Mouse (Mus musculus): ENCODE data around the gene Rpa1.
A peak's percentile ranks its signal among the peaks of the same experiment; 100 is the strongest.
"Not testable (repeated sequence)": the region's sequence is repeated elsewhere in the genome, so short reads cannot be mapped to it uniquely, and the experiment has no call there.

The Rpa1 gene

DNA sequence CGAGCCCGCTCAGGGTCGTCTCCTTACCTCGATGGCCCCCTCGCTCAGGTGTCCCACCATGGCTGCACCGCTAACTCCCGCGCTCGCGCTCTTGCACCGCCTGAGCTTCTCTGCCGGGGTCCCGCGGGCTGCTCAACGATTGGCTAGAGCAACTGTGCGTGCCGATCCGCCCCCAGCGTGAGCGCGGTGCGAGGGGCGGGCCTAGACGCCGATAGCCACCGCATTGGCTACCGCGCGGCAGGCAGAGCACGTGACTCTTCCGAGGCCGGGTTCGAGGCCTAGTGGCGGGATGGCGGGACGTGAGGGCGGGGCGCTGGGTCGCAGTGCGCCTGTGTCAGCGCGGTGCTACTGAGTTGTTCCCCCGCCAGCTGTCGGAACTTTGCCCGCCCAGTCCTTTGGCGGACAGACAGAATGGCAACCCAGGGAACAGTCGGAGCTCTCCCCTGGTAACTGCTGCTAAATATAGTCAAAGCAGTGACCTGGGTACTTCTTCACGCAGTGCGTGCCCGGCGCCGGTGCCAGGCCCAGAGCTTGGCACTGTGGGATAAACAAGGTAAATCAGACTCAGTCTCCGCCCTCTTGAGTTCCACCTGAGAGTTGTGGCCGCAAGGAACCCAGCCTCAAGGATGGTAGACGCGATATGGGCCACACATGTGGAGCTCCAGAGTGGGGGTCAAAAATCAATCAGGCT lies at the start of gene Rpa1, which contains the start of gene Smyd4:
TSS of gene Rpa1 (minus strand) at position 126 of the 691 bp plus-strand sequence.
TSS of gene Smyd4 (plus strand) at position 235 of the 691 bp plus-strand sequence.
- DNase-seq (ENCODE audit: low spot score in 2 of 2): peak; percentile 92 to 95

DNA sequence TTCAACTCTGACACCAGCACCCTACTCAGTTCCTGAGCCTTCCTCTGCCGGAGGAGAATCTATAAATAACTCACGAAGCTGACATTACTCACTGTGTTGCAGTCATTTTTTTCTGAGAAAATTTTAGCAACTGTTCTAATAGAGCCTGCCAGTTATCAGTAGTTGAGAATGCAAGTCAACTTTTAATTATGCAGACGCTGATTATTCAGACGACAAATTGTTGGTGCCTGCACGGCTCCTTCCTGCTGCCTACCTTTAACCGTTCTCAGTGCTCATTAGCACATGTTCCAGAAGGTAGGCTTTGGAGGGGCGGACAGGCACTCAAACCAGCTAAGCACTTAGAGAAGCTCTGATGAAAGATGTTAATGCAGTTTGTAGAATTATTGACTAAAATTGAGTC lies 49.3 kb upstream of the Rpa1 start:
- no peak for DNase-seq (ENCODE audit: low spot score in 2 of 2)

DNA sequence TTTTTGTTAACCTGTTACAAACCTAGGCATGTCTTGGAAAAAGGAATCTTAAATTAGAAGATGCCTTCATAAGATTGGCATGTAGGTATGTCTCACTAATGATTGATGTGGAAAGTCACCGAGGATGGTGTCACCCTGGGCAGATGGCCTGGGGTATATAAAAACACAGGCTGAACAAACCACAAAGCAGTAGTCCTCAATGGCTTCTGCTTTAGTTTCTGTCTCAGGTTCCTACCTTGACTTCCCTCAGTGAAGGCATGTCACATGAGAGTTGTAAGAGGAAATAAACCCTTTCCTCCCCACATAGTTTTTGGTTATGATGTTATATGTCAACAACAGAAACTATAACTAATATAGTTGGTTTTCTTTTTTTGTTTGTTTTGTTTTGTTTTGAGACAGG lies 47.5 kb upstream of the Rpa1 start:
- no peak for DNase-seq (ENCODE audit: low spot score in 2 of 2)

DNA sequence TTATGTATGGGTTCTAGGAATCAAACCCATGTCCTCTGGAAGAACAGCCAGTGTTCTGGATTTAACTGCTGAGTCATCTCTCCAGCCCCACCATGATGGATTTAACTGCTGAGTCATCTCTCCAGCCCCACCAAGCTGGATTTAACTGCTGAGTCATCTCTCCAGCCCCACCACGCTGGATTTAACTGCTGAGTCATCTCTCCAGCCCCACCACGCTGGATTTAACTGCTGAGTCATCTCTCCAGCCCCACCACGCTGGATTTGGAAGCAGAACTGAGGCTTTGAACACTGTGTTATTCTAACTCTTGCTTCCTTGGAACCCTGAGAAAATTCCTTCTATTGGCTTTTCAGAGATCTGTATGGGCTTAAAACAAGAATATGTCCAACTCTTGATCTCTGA lies 35.4 kb upstream of the Rpa1 start:
- not testable (repeated sequence) for DNase-seq (ENCODE audit: low spot score in 2 of 2)

DNA sequence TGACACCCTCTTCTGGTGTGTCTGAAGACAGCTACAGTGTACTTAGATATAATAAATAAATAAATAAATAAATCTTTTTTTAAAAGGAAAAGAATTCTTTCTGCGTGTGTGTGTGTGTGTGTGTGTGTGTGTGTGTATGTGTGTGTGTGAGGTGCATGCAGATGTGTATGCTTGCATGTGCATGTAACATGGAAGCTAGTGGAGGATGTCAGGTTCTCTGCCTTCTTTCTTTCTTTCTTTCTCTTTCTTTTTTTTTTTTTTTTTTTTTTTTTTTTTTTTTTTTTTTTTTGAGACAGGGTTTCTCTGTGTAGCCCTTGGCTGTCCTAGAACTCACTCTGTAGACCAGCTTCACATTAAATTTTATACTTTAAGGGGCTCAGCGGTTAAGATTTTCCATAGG lies 30.7 kb upstream of the Rpa1 start:
- not testable (repeated sequence) for DNase-seq (ENCODE audit: low spot score in 2 of 2)

DNA sequence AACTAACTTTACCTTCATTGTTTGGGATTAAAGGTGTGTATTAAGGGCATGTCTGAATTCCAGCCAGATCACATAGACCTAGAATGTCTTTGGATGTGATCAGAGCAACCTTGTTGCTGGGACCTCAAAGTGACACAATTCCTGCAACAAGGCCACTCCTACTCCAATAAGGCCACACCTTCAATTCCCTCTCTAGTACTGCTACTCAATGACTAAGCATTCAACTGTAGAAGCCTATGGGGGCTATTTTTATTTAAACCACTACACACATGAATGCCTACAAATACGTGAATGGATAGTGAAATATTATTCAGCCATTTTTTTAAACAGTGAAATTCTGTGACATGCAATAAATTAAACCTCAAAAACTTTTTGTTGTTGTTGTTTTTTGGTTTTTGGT lies 29.0 kb upstream of the Rpa1 start:
- DNase-seq (ENCODE audit: low spot score in 2 of 2): no peak

DNA sequence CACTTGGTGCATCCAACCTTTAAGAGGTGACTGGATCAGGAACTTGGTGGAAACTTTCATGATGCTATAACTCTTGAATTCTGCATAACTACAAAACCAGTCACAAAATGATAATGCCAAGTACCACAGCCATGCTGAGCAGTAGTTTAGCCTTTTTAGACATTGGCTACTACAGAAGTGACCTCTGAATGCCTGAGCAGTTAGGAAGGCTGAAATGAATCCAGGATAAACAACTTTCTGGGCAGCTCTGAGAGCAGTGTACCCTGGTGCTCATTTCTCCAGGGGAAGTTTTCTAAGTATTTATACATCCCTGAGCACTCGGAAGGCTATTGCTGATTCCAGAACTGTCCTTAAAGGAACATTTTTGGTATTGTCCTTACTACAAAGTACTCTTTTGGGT lies 7.4 kb upstream of the Rpa1 start:
- no peak for DNase-seq (ENCODE audit: low spot score in 2 of 2)

DNA sequence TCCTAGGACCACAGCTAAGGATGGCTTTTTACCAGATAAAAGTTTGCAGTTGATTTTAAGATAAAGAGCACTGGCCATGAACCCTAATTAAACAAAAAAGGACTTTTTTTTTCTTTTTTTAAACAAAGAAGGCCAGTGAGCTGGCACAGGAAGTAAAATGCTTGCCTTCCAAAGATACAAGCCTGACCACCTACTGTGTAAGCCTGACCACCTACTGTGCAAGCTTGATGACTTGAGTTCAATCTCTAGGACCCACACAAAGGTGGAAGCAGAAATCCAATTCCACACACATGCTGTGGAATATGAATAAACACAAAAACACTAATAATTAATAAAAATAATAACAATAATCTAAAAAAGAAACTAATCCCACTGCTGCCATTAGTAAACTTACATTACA lies 3.1 kb upstream of the Rpa1 start:
- DNase-seq (ENCODE audit: low spot score in 2 of 2): no peak

DNA sequence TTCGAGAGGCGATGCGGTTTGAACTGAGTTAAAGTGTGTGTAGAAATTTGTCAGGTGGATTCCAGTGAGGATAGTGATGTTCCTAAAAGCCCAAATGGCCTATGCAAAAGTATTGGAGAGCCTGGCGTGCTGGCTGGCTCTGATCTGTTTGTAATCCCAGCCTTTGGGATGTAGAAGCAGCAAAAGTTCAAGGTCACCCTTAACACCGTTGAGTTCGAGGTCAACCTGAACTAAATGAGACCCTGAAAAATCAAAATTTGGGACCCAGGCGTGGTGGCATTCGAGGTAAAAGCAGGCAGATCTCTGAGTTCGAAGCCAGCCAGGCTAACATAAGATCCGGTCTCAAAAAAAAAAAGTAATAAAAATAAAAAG lies 752 bp upstream of the Rpa1 start:
- no peak for DNase-seq (ENCODE audit: low spot score in 2 of 2)

DNA sequence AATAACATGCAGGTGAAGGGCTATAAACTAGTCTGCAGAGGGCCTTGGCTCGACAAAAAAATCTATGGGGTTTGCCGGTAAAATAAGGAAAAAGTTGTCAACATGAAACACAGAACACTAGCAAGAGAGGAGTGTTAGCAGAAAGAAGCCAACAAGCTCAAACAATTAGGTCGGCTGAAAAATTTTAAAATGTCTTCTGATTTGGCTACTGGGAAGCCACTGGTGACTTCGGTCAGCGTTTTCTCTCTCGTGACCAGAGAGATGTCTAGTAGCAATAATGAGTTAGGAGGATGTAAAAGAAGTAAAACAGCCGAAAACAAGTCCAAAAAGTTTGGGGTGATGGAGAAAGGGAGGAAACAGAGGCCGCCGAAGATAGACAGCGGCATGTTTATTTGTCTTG lies 528 bp downstream of the Rpa1 start:
- no peak for DNase-seq (ENCODE audit: low spot score in 2 of 2)

DNA sequence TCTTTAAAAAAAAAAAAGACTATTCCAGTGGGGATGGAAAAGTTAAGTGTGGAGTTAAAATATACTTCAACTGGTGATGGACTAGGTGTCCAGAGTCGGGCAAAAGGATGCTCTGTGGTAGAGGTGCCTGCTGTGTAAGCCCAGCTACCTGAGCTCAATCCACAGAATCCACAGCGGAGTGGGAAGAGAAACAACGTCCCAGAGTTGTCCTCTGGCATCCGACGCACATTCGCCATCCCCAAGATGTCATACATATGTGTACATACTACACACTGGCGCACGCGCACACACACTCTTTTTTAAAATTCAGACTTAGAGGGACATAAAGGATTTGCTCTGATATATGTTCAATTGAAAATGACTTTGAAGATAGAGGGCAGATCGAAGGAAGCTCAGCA lies 937 bp downstream of the Rpa1 start:
- DNase-seq (ENCODE audit: low spot score in 2 of 2): no peak

DNA sequence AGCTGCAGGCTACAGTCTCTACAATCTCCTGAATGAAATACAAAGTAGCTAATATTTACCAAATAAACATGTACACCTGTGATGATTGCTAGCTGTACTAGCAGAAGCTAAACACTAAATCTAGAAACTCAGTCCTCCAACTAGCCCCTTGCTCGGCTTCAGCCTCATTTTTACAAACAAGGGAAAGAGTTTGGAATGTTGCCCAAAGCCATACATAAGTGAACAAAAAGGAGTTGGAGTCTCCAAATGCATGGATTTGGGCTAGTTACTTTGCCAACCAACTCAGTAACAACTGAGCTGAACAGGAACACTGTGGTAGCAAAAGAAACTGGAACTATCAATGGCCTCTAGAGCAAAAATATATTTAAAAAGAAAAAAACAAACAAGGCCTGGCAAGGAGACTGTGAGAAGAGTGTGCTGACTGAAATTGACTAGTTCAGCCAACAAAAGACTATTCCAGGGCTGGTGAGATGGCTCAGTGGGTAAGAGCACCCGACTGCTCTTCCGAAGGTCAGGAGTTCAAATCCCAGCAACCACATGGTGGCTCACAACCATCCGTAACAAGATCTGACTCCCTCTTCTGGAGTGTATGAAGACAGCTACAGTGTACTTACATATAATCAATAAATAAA lies 1.5 kb downstream of the Rpa1 start:
- DNase-seq (ENCODE audit: low spot score in 2 of 2): no peak

DNA sequence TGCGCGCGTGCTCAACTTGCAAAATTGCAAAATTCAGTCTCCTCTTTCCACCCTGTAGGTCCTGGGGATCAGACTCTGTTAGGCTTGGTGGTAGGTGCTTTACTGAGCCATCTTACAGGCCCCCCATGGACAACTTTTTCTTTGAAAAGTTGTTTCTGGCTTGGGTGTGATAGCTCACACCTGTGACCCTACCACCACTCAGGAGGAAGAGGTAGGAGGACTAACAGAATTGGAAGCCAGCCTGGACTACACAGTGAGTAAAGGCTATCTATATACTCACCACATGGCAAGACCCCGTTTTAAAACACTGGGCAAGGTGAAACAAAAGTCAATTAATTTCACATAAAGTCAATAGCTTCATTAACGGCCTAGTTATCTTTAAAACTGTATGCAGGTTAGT lies 3.4 kb downstream of the Rpa1 start:
- DNase-seq (ENCODE audit: low spot score in 2 of 2): no peak

DNA sequence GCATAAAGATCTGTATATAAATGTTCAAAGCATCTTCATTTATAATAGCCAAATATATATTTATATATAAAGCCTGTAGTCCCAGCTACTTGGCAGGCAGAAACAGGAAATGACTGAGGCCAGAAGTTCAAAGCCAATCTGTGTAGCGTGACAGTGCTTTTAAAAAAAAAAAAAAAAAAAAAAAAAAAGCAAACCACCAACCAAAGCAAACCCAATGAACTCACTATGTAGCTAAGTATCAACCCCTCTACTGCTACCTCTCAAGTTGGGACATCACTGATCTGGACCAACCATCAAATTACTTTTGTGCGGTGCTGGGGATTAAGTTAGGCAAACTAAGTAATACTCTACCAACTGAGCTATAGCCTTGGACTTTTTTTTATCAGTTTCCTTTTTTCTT lies 4.0 kb downstream of the Rpa1 start:
- no peak for DNase-seq (ENCODE audit: low spot score in 2 of 2)

DNA sequence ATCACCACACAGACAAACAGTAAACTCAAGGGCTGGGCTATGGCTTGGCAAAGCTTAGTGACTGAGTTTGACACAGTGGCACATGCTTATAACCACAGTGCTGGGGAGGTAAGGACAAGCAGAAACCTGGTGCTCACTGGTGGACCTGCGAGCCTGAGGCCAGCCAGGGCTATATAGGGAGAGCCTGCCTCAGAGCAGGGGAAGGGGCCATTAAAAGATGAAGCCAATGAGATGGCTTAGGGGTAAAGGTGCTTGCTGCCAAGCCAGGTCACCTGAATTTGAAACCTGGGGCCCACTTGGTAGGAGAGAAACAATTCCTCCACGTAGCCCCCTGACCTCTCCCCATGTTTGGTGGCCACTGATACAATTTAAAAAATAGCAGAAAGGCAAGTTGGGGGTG lies 5.0 kb downstream of the Rpa1 start:
- DNase-seq (ENCODE audit: low spot score in 2 of 2): no peak

DNA sequence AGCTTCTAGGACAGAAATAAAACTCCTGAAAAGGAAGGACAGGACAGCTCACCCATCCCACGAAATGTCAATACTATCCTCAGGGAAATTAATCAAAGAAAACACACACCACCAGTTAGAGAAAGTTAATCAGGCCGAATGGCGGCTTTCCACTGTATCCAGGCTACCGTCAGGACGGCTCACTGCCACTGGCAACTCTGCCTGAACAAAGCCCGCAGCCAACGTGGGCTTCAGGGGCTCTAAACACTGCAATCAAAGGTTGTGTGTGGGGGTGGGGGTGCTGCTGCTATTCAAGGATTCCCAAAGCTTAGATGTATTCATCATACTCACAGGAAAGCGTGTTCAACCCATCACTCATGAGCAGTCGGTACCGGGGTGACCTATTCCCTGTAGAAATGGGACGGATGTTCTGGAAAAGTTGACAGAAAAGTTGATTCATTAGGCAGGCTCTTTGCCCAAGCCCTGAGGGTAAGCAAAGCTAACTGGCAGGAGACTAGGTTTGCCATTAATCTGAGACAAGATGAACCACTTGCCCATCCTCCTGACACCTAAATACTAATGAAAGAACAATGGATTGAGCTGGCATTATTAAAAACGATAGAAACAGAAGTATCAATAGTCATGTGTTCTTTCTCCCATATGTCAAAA lies 7.3 kb downstream of the Rpa1 start:
- DNase-seq (ENCODE audit: low spot score in 2 of 2): no peak

DNA sequence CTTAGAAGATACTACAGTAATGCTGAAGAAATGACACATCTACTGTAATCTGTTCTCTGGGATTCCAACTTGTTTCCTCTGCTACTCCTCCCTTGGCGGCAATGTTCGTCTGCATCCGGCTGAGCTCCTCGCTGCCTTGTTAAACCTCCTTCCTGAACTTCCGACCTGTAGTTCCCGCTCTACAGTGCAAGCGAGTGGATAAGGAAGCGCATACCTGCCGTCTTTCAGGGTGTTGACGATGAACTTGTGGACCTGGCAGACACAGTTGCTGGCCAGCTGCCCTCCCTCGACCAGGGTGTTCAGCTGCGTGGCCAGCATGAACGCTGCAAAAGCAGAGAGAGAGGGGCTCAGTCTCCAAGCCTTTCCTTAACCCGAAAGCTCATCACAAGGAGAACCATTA lies 8.0 kb downstream of the Rpa1 start:
- no peak for DNase-seq (ENCODE audit: low spot score in 2 of 2)

DNA sequence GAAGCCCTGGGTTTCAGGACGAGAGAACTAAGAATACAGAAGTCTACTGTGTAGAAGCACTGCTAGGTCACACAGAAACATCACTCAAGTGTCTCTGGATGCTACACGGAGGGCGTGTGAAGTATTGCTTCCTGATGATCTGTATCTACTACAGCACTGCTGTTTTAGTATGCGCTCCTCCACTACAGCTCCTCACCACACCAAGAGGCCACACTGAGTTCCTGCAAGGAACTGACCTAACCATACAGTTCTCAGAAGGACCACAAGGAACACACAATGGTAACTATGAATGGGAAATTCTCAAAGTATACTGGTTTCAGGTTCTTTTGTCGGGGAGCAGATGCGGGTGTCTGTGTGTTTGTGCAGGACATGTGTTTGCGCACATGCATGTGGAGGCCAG lies 10.9 kb downstream of the Rpa1 start:
- DNase-seq (ENCODE audit: low spot score in 2 of 2): no peak

DNA sequence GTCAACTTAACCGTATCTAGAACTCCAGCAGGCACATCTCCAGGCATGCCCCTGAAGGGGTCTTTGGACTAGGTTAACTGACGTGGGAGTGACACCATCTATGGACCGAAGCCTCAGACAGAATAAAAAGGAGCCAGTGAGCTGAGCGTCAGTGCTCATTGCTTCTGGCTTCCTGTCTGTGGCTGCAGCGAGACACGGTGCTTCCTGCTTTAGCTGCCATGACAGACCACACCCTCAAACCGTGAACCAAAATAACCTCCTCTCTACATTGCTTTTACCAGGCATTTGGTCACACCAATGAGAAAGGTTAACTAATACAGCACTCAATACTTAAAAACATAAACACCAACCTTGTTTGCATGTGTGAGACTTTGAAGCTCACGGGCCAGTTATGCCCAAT lies 11.4 kb downstream of the Rpa1 start:
- no peak for DNase-seq (ENCODE audit: low spot score in 2 of 2)

DNA sequence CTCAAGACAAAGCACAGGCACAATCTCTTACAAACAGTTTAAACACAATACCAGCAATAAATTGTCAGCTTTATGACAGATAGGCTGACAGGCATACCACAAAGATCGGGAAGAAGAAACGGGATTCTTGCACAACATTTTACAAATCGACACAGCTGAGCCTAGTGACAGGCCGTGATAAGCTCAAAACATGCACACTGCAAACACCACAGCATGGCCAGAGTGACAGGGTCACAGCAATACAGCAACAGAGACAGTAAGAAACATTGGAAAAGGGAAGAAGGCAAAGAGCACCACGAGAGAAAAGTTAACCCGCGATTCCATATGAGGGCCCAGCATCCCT lies 22.2 kb downstream of the Rpa1 start:
- no peak for DNase-seq (ENCODE audit: low spot score in 2 of 2)

DNA sequence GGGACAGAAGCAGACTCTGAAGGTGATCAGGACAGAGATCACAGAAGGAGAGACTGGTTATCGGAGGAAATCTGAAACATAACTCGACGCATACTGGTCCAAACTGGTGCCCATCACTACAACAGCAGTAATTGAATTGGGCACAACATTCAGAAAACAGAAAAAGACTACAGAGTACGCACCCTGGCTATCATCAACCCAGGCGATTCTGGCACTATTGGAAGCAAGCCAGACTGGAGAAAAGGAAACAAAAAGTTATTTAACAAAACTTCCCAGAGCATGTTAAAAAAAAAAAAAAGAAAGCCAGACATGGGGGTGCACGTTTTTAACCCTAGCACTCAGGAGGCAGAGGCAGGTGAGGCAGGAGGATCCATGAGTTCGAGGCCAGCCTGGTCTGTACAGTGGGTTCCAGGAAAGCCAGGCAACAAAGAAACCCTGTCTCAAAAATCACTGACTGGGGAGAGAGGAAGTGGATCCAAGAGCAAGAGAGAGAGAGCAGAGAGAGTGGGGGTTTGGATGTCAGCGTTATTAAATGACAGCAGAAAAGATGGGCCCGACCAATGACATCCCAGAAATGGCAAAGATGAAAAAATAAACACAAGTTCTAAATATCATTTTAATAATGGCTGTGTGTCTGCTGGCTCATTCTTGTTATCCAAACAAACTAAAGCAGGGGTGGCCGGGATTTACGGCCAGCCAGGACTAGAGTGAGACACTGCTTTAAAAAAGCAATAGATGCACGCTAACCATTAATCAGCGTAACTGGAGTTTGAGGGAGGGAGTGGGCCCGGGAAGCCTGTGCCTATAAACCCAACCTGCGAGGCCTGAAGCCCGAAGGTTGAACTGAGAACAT lies 22.8 kb downstream of the Rpa1 start:
- DNase-seq (ENCODE audit: low spot score in 2 of 2): no peak

DNA sequence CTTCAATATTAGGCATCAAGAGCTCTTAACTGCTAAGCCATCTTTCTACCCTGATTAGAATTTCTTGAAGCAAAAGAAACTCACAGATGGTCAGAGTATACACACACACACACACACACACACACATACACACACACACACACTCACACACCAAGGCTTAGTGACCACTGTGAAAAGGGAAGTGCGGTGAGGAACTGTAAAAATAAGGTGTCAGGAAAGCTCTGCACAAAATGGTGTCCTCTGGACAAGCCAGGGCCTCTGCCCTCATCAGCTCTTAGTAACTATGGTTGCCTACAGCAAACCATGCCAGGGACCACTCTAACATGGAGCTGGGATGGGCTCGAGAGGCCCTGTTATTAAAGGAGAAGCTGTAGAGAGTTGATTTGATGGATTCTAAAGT lies 23.7 kb downstream of the Rpa1 start:
- DNase-seq (ENCODE audit: low spot score in 2 of 2): no peak

DNA sequence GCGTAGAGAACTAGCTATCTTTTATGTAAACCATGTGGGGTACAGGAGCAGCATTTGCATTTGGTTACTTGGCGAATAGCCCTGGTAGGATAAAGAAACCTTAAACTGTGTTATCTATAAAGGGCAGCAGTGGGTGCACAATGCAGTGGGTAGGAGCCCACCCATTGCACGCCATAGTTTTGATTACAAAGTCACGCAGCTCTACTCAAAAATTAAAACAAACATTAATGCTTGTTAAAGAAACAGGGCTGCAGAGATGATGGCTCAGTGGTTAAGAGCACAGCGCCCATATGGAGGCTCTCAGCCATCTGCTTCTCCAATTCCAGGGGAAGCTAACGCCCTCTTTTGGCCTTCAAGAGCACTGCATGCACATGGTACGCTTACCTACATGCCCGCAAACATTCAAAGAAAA lies 24.8 kb downstream of the Rpa1 start:
- no peak for DNase-seq (ENCODE audit: low spot score in 2 of 2)

Data from frontal cortex, postnatal 10 days (tissue).